8 mouse cellular contexts compared by ENCODE assay signal in genomic region chr8:117257029-117257820, GRCm38 (mm10). TPM values are rescaled to one million over a fixed set of nuclear protein-coding genes. Genes with fewer than 3 reads are reported as not detected.
DNase-seq lines count a peak whose midpoint lies in the region; ATAC-seq lines count a peak whose summit lies in the region.

TSS of gene Cmip (plus strand) at chr8:117257064.

- H3K27me3 ChIP-seq in hindbrain, embryonic 14.5 days (ENCODE audit: control insufficient read depth, insufficient read depth, low read length) = no peaks in the 10 kb centered on the region
- no peaks in the 10 kb centered on the region for H3K27me3 ChIP-seq in midbrain, embryonic 14.5 days (ENCODE audit: control insufficient read depth, insufficient read depth, low read length)
- no peaks in the 10 kb centered on the region for H3K27me3 ChIP-seq in stomach, embryonic 16.5 days (ENCODE audit: control insufficient read depth, insufficient read depth, low read length)

- peak within 1 kb of the TSS; percentile 99 for H3K4me3 ChIP-seq in hindbrain, embryonic 14.5 days (replicated peaks; ENCODE audit: low read length)
- H3K4me3 ChIP-seq in midbrain, embryonic 14.5 days (replicated peaks; ENCODE audit: low read depth, low read length) = peak within 1 kb of the TSS; percentile 96
- peak within 1 kb of the TSS; percentile 90 for H3K4me3 ChIP-seq in stomach, embryonic 16.5 days (replicated peaks; ENCODE audit: low read length)

- peaks cover 34% of the 10 kb centered on the region for H3K4me1 ChIP-seq in hindbrain, embryonic 14.5 days (replicated peaks; ENCODE audit: control insufficient read depth, insufficient read depth, low read length)
- H3K4me1 ChIP-seq in midbrain, embryonic 14.5 days (ENCODE audit: control insufficient read depth, insufficient read depth, low read length) = peaks cover 29% of the 10 kb centered on the region
- peaks cover 37% of the 10 kb centered on the region for H3K4me1 ChIP-seq in stomach, embryonic 16.5 days (ENCODE audit: control insufficient read depth, insufficient read depth, low read length)

- H3K36me3 ChIP-seq in hindbrain, embryonic 14.5 days (replicated peaks; ENCODE audit: control insufficient read depth, insufficient read depth) = no peaks in the 10 kb centered on the region
- no peaks in the 10 kb centered on the region for H3K36me3 ChIP-seq in midbrain, embryonic 14.5 days (ENCODE audit: control insufficient read depth, insufficient read depth, low read length)
- no peaks in the 10 kb centered on the region for H3K36me3 ChIP-seq in stomach, embryonic 16.5 days (ENCODE audit: control insufficient read depth, insufficient read depth, low read length)

- H3K9ac ChIP-seq in hindbrain, embryonic 14.5 days = peak within 1 kb of the TSS; percentile 99
- peak within 1 kb of the TSS; percentile 99 for H3K9ac ChIP-seq in midbrain, embryonic 14.5 days (replicated peaks; ENCODE audit: low read length)
- peak within 1 kb of the TSS; percentile 97 for H3K9ac ChIP-seq in stomach, embryonic 16.5 days (ENCODE audit: low read length)

- under 1% methylated on average over 60 of the region's 65 CpGs for WGBS in hindbrain, embryonic 14.5 days
- WGBS in midbrain, embryonic 14.5 days = under 1% methylated on average over 64 of the region's 65 CpGs
- WGBS in stomach, embryonic 16.5 days = under 1% methylated on average over 65 of the region's 65 CpGs

- peak; percentile 42 for DNase-seq in urinary bladder, postnatal 14 days (ENCODE audit: low spot score)
- DNase-seq in urinary bladder, postnatal 4 days (ENCODE audit: low spot score in 2 of 2) = no peak
- peak; percentile 54 for DNase-seq in cerebellum, adult 9-10 months
- DNase-seq in frontal cortex, adult 2 months (ENCODE audit: extremely low spot score in 1 of 2, low spot score in 1 of 2) = no peak
- DNase-seq in hindbrain, embryonic 14.5 days (ENCODE audit: low spot score) = peak; percentile 57
- peak; percentile 39 to 48 for DNase-seq in left cerebral cortex, postnatal 25 days (ENCODE audit: low spot score in 2 of 2)
- peak; percentile 74 for DNase-seq in midbrain, embryonic 14.5 days

- intact Hi-C loops in left cerebral cortex, postnatal 25 days (cut with DNase I) = loop anchor here (5.0 kb wide), 1 partner anchor 75 kb away; no protein-coding TSS in a partner anchor

- peak; percentile 25 for ATAC-seq in hindbrain, embryonic 14.5 days (ENCODE audit: low FRiP score)
- peak; percentile 44; the same call in 1 of the 2 replicates for ATAC-seq in midbrain, embryonic 14.5 days (ENCODE audit: low FRiP score, low TSS enrichment)
- ATAC-seq in stomach, embryonic 16.5 days (ENCODE audit: insufficient read depth, low FRiP score) = peak; percentile 3

- peak within 1 kb of the TSS; percentile 94 for H3K4me2 ChIP-seq in hindbrain, embryonic 14.5 days (replicated peaks)
- peak within 1 kb of the TSS; percentile 96 for H3K4me2 ChIP-seq in midbrain, embryonic 14.5 days (ENCODE audit: low read length)
- peak within 1 kb of the TSS; percentile 77 for H3K4me2 ChIP-seq in stomach, embryonic 16.5 days (ENCODE audit: low read depth, low read length)

- H3K27ac ChIP-seq in hindbrain, embryonic 14.5 days = peak within 1 kb of the TSS; percentile 95
- peak within 1 kb of the TSS; percentile 94 for H3K27ac ChIP-seq in midbrain, embryonic 14.5 days (replicated peaks; ENCODE audit: low read depth, low read length)
- peak within 1 kb of the TSS; percentile 79 for H3K27ac ChIP-seq in stomach, embryonic 16.5 days (ENCODE audit: low read length)

- no peaks in the 10 kb centered on the region for H3K9me3 ChIP-seq in hindbrain, embryonic 14.5 days (ENCODE audit: control insufficient read depth, low read length)
- no peaks in the 10 kb centered on the region for H3K9me3 ChIP-seq in midbrain, embryonic 14.5 days (ENCODE audit: control insufficient read depth, low read length)
- no peaks in the 10 kb centered on the region for H3K9me3 ChIP-seq in stomach, embryonic 16.5 days (replicated peaks; ENCODE audit: control insufficient read depth, low read length)

RNA-seq across cellular contexts. Expression of gene Cmip, which starts in this region (rescaled TPM):
- polyA plus RNA-seq in frontal cortex, adult 2 months (2012; rRNA removed) = 140 and 159 TPM in 2 replicates
- 131 and 143 TPM in 2 replicates for polyA plus RNA-seq in hindbrain, embryonic 14.5 days (2014; fragmentation: Nextera tagmentation; extraction: Ambion mirVana)
- 100 to 1,000 TPM; 325 to 362 TPM for total RNA-seq in left cerebral cortex, postnatal 25 days (2021)
- 106 and 128 TPM in 2 replicates for polyA plus RNA-seq in midbrain, embryonic 14.5 days (2014; fragmentation: Nextera tagmentation; extraction: Ambion mirVana)
- polyA plus RNA-seq in stomach, embryonic 16.5 days (2015; fragmentation: Nextera tagmentation; extraction: Ambion mirVana) = 13.7 and 14.2 TPM in 2 replicates

Comparison
In these comparisons a context has a peak if more than half of its experiments do, and no peak if none do; other contexts are left out.
1. DNase-seq: peak in urinary bladder, postnatal 14 days (single experiment), cerebellum, adult 9-10 months (single experiment), hindbrain, embryonic 14.5 days (single experiment), left cerebral cortex, postnatal 25 days (2 of 2) and midbrain, embryonic 14.5 days (single experiment); none in urinary bladder, postnatal 4 days (0 of 2) and frontal cortex, adult 2 months (0 of 2).
2. Peak in every context shown above with its lines, with median percentiles within 50 percentile points of each other: ATAC-seq, H3K27ac ChIP-seq, H3K4me2 ChIP-seq, H3K4me3 ChIP-seq and H3K9ac ChIP-seq.